Mouse (Mus musculus) CH12.LX (cell line): ENCODE measurements around the gene Rreb1.

ENCODE experiments used
- BHLHE40 ChIP-seq: IDR thresholded peaks from 2 replicates; pipeline ENCODE4 v1.6.1; 2011; ENCODE audit warnings: mild to moderate bottlenecking, low read depth, low read length, improper control_type of control experiment
- CTCF ChIP-seq, 2 experiments: IDR thresholded peaks in 1 of 2; conservative IDR thresholded peaks in 1 of 2; 2 replicates each; pipeline ENCODE4 v1.5.1; 2011 to 2012; ENCODE audit warnings: low read depth in 2 of 2, low read length in 2 of 2, improper control_type of control experiment in 1 of 2, inconsistent platforms in 1 of 2, mild to moderate bottlenecking in 1 of 2, moderate library complexity in 1 of 2
- E2F4 ChIP-seq: IDR thresholded peaks from 2 replicates; pipeline ENCODE4 v1.6.1; 2011; ENCODE audit warnings: low read depth, low read length, improper control_type of control experiment; ENCODE audit not compliant: insufficient replicate concordance
- ELF1 ChIP-seq: IDR thresholded peaks from 2 replicates; pipeline ENCODE4 v1.6.1; 2014; ENCODE audit warnings: low read depth, mild to moderate bottlenecking, inconsistent platforms, low read length, improper control_type of control experiment
- EP300 ChIP-seq: IDR thresholded peaks from 2 replicates; pipeline ENCODE4 v1.6.1; 2011; ENCODE audit warnings: low read length, improper control_type of control experiment
- IRF4 ChIP-seq: IDR thresholded peaks from 2 replicates; pipeline ENCODE4 v1.6.1; 2014; ENCODE audit warnings: low read depth, mild to moderate bottlenecking, inconsistent platforms, low read length, improper control_type of control experiment
- JUND ChIP-seq: conservative IDR thresholded peaks from 2 replicates; pipeline ENCODE4 v1.6.1; 2011; ENCODE audit warnings: low read depth, low read length, improper control_type of control experiment
- MAFK ChIP-seq: IDR thresholded peaks from 2 replicates; pipeline ENCODE4 v1.6.1; 2011; ENCODE audit warnings: low read length, improper control_type of control experiment; ENCODE audit not compliant: insufficient replicate concordance
- MAX ChIP-seq: IDR thresholded peaks from 2 replicates; pipeline ENCODE4 v1.6.1; 2011; ENCODE audit warnings: low read length, improper control_type of control experiment
- MEF2A ChIP-seq: IDR thresholded peaks from 2 replicates; pipeline ENCODE4 v1.6.1; 2014; ENCODE audit warnings: low read depth, mild to moderate bottlenecking, inconsistent platforms, low read length, improper control_type of control experiment, borderline replicate concordance
- POLR2A ChIP-seq: IDR thresholded peaks from 2 replicates; pipeline ENCODE4 v1.6.1; 2011; ENCODE audit warnings: low read depth, mild to moderate bottlenecking, improper control_type of control experiment, low read length
- POLR2AphosphoS2 ChIP-seq: IDR thresholded peaks from 2 replicates; pipeline ENCODE4 v1.6.1; 2011; ENCODE audit warnings: low read depth, low read length, improper control_type of control experiment
- TCF12 ChIP-seq: IDR thresholded peaks from 2 replicates; pipeline ENCODE4 v1.6.1; 2014; ENCODE audit warnings: low read depth, mild to moderate bottlenecking, inconsistent platforms, low read length, improper control_type of control experiment
- USF1 ChIP-seq: IDR thresholded peaks from 2 replicates; pipeline ENCODE4 v1.6.1; 2014; ENCODE audit warnings: low read depth, mild to moderate bottlenecking, inconsistent platforms, low read length, improper control_type of control experiment

DNA sequence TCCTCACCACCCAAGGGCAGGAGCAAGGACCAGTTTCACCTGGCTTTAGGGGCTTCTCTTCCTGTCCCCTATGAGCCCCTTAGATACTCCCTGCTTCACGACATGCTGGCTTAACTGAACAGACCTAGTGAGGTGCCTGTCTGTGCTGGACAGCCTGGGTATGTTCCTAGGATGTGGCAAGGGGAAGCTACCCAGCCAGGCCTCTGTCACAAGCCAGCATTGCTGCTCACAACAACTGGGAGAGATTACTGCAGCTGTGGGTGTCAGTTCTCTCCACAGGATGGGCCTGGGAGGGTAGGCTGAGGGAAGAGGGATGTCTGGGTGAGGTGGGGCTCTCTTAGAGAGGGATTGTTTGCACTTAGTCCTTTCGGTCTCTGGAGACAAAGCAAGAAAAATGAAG is 142.5 kb downstream of the Rreb1 start:
- no peak for TF ChIP-seq POLR2A
- TF ChIP-seq EP300, result no peak
- TF ChIP-seq TCF12, result no peak
- TF ChIP-seq USF1, result no peak
- TF ChIP-seq JUND, result no peak
- TF ChIP-seq CTCF (conservative IDR thresholded peaks at IDR 0.05 in 1 of 2, IDR thresholded peaks at IDR 0.05 in 1 of 2; ENCODE audit: low read depth in 2 of 2, low read length in 2 of 2), result no peak
- no peak for TF ChIP-seq BHLHE40
- no peak for TF ChIP-seq ELF1
- no peak for TF ChIP-seq MAX
- no peak for TF ChIP-seq POLR2AphosphoS2
- no peak for TF ChIP-seq MEF2A
- no peak for TF ChIP-seq E2F4
- TF ChIP-seq MAFK, result no peak
- TF ChIP-seq IRF4, result no peak
